Mouse (Mus musculus): ENCODE results near the gene Snx29. TPM values are rescaled to one million over a fixed set of nuclear protein-coding genes. Genes with fewer than 3 reads are reported as not detected.
"Not testable (repeated sequence)": the region's sequence is repeated elsewhere in the genome, so short reads cannot be mapped to it uniquely, and the experiment has no call there.

Gene Snx29
- polyA plus RNA-seq, 1 experiment: 3.6 TPM

DNA sequence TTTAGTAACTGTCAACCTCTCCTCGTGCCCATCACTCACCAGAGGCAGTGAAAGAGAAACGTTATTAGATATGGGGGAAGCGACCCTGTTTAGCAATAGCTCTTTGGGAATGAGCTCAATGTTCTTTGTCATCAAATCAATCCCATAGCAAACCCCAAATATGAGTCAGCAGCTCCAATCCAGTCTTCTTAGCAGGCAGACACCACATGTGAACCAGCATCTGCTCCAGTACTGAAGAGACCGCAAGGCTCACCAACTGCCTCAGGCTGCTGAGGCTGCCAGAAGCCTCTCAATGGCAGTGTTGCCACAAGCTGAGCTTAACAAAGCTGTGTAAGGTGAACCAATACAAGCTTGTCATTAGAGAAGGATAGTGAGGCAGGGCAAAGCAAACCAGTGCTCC lies 177.4 kb downstream of the Snx29 start:
- Histone ChIP-seq H3K4me3 (ENCODE audit: insufficient read depth, low read depth, low read length) (no peak overlapping the region), H3K27ac (replicated peaks; ENCODE audit: low read depth, low read length) (no peak overlapping the region), H3K4me1 (ENCODE audit: control insufficient read depth, insufficient read depth, insufficient read length, low read length) (no peaks in the 10 kb centered on the region; the same call in 1 of the 2 replicates)

DNA sequence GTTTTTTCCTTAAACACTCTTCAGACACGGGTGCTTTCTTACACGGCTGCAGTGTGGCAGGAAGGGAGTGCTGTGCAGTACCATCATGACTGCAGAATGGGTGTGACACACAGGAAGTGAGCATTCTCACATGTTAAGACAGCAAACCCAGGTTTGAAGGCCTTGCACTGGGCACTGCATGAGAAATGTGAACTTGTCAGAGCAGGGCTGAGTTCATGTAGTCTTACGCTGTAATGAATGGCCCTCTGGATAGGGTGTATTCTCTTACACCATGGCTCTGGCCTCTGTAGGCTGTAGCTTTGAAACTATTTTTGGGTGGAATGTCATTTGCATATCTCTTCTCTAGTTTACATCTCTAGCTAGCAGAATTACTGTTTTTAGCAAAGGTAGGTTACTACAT lies 178.4 kb downstream of the Snx29 start:
- no peak overlapping the region for H3K27ac ChIP-seq (replicated peaks; ENCODE audit: low read depth, low read length)
- H3K4me1 ChIP-seq (ENCODE audit: control insufficient read depth, insufficient read depth, insufficient read length, low read length): peaks cover 2% of the 10 kb centered on the region
- no peak overlapping the region for H3K4me3 ChIP-seq (ENCODE audit: insufficient read depth, low read depth, low read length)

DNA sequence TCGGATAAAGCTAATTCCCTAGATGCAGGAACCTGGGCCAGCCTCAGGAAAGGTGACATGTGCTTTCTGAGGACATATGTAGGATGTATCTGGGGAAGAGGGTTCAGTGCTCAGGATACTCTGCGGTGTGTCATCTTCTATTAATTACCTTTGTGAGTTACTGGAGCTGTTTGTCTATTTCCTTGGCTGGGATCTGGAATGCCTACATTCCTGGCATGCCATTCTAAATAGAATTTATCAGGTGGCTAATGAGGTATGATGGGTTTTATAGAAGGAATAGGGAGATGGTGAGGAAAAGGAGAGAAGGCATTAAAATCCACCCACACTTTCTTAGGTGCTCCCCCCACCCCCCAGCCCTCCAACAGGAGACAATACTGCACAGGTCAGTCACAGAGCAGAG lies 178.9 kb downstream of the Snx29 start:
- no peak overlapping the region for H3K27ac ChIP-seq (replicated peaks; ENCODE audit: low read depth, low read length)
- H3K4me1 ChIP-seq (ENCODE audit: control insufficient read depth, insufficient read depth, insufficient read length, low read length): peaks cover 2% of the 10 kb centered on the region
- no peak overlapping the region for H3K4me3 ChIP-seq (ENCODE audit: insufficient read depth, low read depth, low read length)

DNA sequence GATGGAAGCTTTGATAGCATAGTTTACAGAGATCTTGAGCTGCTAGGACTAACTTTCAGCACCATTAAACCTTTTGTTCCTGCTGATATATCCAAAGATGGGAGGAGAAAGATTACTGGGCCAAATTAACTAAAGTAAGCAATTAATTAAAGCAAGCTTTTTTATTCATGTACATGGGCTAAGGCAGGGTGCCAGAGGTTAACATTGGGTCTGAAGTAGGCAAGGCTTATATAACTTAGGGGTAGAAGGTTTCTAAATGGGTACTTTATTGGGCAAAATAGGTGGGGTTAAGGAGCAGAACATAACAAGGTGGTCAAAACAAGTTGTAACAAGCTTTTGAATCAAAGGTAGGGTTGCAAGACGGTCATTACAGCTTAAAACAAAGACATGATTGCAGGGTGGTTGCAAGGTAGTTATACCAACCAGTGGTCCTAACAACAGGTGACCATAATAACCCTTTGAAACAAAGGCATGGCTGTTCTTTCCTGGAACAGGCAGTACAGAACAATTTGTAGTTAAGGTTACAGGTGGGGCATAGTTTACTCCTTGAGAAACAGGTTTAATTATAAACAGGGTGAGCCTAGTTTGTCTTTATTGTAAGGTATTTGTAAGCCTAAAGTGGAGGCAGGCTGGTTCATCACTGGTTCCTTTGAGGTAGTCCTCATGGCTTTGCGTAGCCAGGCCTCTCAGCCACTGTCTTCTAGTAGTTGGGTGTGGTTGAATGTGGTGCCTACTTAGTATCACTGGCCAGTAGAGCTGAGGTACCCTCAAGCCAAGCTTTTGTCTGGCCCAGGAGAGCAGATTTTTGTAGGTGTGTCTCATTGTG lies 182.2 kb downstream of the Snx29 start:
- Histone ChIP-seq H3K27ac (replicated peaks; ENCODE audit: low read depth, low read length) (no peak overlapping the region), H3K4me1 (ENCODE audit: control insufficient read depth, insufficient read depth, insufficient read length, low read length) (peaks cover 2% of the 10 kb centered on the region; the same call in 1 of the 2 replicates), H3K4me3 (ENCODE audit: insufficient read depth, low read depth, low read length) (no peak overlapping the region)

DNA sequence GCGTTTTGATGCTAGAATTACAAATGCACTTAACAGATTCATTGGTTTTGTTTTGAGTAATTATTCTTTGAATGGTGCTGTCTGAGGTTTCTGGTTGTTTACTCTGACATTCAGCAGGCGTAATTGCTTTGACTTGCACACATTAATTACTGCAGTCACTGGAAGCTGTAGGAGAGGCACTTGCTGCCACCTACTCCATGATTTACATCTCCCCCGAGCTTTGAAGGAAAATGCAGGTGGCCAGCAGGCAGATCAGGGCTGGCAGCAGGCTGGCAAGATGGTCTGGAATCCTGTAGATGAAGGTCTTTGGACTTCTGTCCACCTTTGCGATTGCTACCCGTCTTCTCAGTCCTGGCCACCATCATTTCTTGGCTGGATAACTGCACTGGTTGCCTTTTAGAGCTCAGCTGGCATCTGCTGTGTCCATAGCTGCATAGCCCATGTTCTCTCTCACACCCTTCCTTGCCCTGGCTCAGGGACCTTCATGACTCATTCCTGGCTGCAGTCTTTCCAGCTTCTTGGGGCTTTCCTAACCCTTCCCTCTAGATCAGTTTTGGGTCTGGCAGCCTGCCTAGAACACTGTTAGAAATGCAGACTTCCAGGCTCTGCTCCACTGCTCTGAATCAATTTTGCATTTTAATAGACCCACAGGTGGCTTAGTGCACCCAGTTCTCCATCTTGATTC lies 182.9 kb downstream of the Snx29 start:
- Histone ChIP-seq H3K4me3 (ENCODE audit: insufficient read depth, low read depth, low read length) (no peak overlapping the region), H3K27ac (replicated peaks; ENCODE audit: low read depth, low read length) (no peak overlapping the region), H3K4me1 (ENCODE audit: control insufficient read depth, insufficient read depth, insufficient read length, low read length) (peaks cover 2% of the 10 kb centered on the region; the same call in 1 of the 2 replicates)

DNA sequence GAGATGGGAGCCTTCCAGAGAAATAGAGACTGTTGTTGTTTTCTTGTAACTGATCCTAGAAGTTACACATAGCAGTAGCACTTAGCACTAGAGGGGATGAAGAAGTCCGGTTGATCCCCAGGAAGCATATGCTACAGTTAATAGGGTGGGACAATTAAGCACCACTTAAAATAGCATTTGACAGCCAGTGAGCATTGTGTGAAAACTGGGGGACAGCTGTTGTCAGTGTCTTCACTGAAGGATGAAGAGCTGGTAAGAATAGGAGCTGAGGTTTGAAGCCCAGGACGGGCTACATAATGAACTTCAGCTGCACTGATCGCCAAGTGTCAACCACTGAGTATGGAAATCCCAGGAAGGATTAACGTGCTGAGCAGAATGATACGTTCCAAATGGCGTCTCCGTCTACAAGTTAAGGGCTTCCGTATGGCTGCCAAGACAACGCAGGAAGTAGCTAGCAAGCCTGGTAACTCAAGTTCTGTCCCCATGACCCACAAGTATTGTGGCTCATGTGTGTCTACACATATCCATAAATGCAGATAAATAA lies 184.6 kb downstream of the Snx29 start:
- Histone ChIP-seq H3K4me1 (ENCODE audit: control insufficient read depth, insufficient read depth, insufficient read length, low read length) (peaks cover 2% of the 10 kb centered on the region; the same call in 1 of the 2 replicates), H3K27ac (replicated peaks; ENCODE audit: low read depth, low read length) (no peak overlapping the region), H3K4me3 (ENCODE audit: insufficient read depth, low read depth, low read length) (no peak overlapping the region)

DNA sequence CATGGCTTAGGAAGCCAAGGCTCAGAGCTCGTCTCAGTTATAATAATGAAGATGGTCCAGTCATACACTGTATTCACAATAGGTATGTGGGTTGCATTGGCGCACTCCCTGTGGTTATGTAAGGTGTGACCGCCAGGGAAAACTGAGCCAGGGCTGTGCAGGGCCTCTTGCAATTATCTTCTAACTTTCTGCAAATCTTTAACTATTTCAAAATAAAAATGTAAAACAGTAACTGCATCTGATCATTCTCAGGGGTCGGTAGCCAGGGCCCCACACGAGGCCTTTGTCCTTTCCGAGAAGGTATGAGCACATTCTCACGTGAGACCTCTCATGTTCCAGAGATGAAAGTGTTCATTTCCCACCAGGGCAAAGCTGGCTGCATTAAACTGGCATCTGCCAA lies 185.6 kb downstream of the Snx29 start:
- peaks cover 2% of the 10 kb centered on the region; the same call in 1 of the 2 replicates for H3K4me1 ChIP-seq (ENCODE audit: control insufficient read depth, insufficient read depth, insufficient read length, low read length)
- H3K27ac ChIP-seq (replicated peaks; ENCODE audit: low read depth, low read length): no peak overlapping the region

DNA sequence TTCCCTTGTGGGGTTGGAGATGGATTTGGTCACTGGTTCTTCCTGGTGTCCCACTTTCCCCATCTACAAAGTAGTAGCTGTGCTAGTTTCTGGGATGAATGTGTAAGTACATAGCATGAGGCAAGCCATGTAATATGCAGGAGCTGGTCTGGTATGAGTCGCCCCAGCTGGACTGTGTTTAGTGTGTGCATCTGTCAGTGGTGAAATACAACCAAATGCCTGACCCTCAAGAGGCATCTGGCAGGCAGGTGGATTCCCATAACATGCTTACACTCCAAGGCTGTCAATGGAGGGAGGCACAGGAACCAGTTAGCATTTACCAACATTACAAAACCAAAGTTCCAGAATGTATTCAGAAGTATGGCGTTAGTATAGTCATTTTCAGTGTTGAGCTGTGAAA lies 187.7 kb downstream of the Snx29 start:
- Histone ChIP-seq H3K27ac (replicated peaks; ENCODE audit: low read depth, low read length) (no peak overlapping the region), H3K4me1 (ENCODE audit: control insufficient read depth, insufficient read depth, insufficient read length, low read length) (peaks cover 2% of the 10 kb centered on the region; the same call in 1 of the 2 replicates), H3K4me3 (ENCODE audit: insufficient read depth, low read depth, low read length) (no peak overlapping the region)

More for the DNA sequence above, 185.6 kb downstream of the Snx29 start:
- H3K4me3 ChIP-seq (ENCODE audit: insufficient read depth, low read depth, low read length): no peak overlapping the region

DNA sequence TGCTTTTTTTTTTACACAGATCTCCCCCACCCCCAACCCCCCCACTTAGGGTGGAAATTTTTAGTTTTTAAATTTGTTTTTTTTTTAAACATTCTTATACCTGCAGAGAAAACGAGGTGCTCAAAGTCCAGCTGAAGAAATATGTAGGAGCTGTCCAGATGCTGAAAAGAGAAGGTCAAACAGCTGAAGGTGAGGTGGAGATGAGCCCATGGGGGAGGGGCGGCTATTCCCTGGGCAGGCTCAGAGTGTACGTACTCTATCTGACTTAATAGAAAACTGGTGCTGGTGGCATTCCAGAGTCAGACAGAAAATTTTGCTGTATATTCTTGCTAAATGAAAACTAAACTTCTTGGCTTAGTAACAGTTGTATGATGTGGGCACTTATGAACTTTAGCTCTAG lies 188.1 kb downstream of the Snx29 start:
- Histone ChIP-seq H3K4me3 (ENCODE audit: insufficient read depth, low read depth, low read length) (no peak overlapping the region), H3K4me1 (ENCODE audit: control insufficient read depth, insufficient read depth, insufficient read length, low read length) (no peaks in the 10 kb centered on the region), H3K27ac (replicated peaks; ENCODE audit: low read depth, low read length) (no peak overlapping the region)

DNA sequence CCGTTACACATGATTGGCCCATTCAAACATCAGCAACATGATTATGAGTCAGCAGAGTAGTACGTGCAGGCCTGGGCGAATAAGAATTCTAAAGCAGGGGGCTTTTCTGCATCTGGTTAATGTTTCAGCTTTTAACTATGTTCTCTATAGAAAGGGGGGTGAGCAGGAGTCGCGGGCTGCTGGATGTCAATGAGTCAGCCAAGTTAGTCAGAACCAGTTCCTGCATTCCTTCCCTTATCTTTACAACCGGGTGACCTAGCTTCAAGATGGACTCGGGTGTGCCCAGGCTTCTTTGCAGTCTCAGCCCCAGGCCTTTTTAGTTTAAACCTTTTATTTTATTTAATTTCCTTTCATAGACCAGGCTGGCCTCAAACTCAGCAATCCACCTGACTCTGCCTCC lies 189.0 kb downstream of the Snx29 start:
- not testable (repeated sequence) for H3K4me1 ChIP-seq (ENCODE audit: control insufficient read depth, insufficient read depth, insufficient read length, low read length); H3K27ac ChIP-seq (replicated peaks; ENCODE audit: low read depth, low read length)

DNA sequence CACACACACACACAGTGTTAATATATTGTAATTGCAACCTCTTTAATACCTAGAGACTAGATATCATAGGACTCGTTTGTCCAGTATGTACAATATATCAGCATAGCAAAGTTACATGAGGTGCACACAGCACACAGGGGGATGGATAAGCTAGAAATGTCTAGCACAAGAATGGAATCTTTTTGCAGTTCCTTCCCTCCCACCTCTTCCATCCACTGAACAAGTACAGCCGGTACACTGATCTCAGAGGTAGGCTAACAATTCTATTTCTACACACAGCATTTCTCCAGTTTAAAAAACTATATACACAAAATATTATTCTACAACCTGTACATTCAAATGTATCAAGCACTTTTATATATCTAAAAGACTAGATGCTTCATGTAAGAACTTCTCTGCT lies 194.0 kb downstream of the Snx29 start:
- no peak overlapping the region for H3K4me3 ChIP-seq (ENCODE audit: insufficient read depth, low read depth, low read length)
- no peak overlapping the region for H3K27ac ChIP-seq (replicated peaks; ENCODE audit: low read depth, low read length)
- H3K4me1 ChIP-seq (ENCODE audit: control insufficient read depth, insufficient read depth, insufficient read length, low read length): no peaks in the 10 kb centered on the region

More for the DNA sequence above, 189.0 kb downstream of the Snx29 start:
- not testable (repeated sequence) for H3K4me3 ChIP-seq (ENCODE audit: insufficient read depth, low read depth, low read length)

DNA sequence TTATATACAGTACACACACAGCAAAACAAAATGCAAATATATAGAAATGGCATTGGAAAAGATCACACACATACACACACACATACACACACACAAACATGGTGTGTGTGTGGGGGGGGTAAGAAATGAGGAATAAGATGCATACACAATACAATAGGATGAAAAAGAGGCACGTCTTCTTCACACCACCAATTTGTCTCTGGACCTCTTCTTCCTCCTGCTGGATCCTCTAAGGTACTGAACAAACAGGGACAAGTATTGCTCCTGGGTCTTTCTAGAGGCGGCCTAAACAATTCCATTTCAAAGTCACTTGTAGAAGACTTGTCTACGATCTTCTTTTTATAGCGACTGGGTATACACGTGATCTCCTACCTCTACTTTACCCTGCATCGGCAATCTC lies 194.7 kb downstream of the Snx29 start:
- no peaks in the 10 kb centered on the region for H3K4me1 ChIP-seq (ENCODE audit: control insufficient read depth, insufficient read depth, insufficient read length, low read length)
- no peak overlapping the region for H3K27ac ChIP-seq (replicated peaks; ENCODE audit: low read depth, low read length)
- no peak overlapping the region for H3K4me3 ChIP-seq (ENCODE audit: insufficient read depth, low read depth, low read length)

DNA sequence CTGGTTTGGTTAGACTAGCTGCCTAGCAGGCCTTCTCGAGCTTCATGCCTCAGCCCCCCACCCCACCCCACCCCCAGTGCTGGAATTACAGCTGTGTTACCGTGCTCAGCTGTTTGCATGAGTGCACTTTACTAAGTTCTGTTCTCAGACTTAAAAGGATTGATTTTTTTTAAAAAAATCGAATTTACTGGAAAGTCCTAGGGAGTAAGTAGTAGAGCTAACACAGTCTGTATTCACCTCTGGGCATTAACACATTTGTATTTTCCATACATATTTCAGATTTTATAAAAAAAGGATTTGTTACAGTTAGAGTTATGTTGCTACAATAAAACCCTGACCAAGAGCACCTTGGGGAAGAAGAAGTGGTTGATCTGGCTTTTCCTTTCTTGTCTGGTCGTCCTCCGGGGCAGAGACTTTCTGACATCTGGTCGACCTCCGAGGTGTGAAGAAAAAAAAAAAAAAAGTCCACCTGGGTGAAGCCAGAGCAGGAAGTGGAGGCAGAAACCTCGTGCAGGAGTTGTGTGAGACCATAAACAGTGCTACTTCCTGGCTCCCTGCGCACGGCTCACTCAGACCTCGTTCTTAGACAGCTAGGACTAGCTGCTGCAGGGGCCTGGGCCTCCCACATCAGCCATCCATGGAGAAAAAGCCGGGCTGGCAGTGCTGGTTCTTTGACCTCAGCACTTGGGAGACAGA lies 196.2 kb downstream of the Snx29 start:
- H3K4me3 ChIP-seq (ENCODE audit: insufficient read depth, low read depth, low read length): no peak overlapping the region

DNA sequence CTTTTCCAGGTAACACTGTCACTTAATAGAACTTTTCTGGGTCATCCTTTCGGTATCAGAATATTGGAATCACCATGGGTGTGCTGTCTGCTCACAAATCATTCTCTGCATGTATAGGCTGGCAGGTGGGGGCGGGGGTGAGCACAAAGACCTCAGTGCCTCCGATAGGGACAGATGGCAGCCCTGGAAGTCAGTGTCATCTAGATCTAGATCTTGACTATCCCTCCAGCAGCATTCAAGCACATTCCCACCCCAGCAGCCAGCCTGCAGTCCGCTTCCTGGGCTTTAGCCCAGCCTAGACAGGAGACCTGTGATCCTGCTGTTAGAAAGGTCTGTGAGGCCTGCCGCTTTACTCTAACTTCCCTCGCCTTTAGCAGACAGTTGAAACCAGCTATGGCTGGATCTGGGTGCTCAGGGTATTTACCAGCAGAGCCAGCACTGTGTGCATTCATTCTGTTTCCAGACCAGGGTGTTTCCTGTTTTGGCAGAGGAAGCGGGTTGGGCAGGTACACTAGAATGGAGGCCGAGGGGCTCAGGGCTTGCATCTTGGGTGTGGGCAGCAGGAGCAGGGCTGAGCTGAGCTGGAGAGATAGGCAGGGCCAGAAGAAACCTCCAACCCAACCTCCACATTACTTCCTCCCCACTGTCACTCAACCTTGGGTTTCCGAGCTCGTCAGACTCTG lies 203.5 kb downstream of the Snx29 start:
- Histone ChIP-seq H3K27ac (replicated peaks; ENCODE audit: low read depth, low read length) (no peak overlapping the region), H3K4me1 (ENCODE audit: control insufficient read depth, insufficient read depth, insufficient read length, low read length) (no peaks in the 10 kb centered on the region), H3K4me3 (ENCODE audit: insufficient read depth, low read depth, low read length) (no peak overlapping the region)

More for the DNA sequence above, 196.2 kb downstream of the Snx29 start:
- H3K4me1 ChIP-seq (ENCODE audit: control insufficient read depth, insufficient read depth, insufficient read length, low read length): no peaks in the 10 kb centered on the region
- H3K27ac ChIP-seq (replicated peaks; ENCODE audit: low read depth, low read length): no peak overlapping the region

DNA sequence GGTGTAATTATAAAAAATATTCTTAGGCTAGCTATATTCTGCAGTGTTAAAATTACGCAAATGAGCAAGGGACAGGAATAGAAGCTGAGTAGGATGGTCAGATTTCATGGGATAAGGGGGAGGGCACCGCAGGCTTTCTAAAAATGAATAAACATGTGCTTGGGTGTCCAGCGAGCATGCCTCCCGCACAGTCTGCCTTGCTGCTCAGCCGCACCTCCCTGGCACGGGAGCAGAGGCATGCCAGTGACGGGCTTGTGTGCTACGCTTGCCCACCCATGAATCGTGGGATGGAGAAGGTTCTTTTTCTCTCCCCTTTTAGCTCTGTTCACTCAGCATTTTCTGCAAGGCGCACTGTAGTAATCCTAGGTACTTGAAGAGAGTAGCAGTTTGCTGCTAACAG lies 204.3 kb downstream of the Snx29 start:
- Histone ChIP-seq H3K4me3 (ENCODE audit: insufficient read depth, low read depth, low read length) (no peak overlapping the region), H3K4me1 (ENCODE audit: control insufficient read depth, insufficient read depth, insufficient read length, low read length) (no peaks in the 10 kb centered on the region), H3K27ac (replicated peaks; ENCODE audit: low read depth, low read length) (no peak overlapping the region)
